Mouse (Mus musculus) lung, adult 2 months (tissue): ENCODE measurements at regions not wholly inside any gene's neighbourhood (a gene's known extent, or its start where the extent isn't known, plus 50 kb on each side); places are given as distances from the start of the nearest gene placed in this dataset.

Experiments used
- DNase-seq: peaks from one replicate; pipeline ENCODE4 v3.0.0; 2022
- H3K4me1 ChIP-seq: fragments of 200-500 bp; 2 replicates; pipeline ENCODE4 v1.6.1; 2011; ENCODE audit warnings: low read length; ENCODE audit not compliant: control insufficient read depth, insufficient read depth
- H3K4me3 ChIP-seq: fragments of 200-500 bp; replicated peaks from 2 replicates; pipeline ENCODE3; 2011; ENCODE audit warnings: low read depth, mild to moderate bottlenecking, control low read depth, low read length; ENCODE audit errors: extremely low read depth
- CTCF ChIP-seq: fragments of 200-500 bp; IDR thresholded peaks from 2 replicates; pipeline ENCODE4 v1.5.1; 2011; ENCODE audit warnings: mild to moderate bottlenecking, low read length, control low read depth; ENCODE audit not compliant: insufficient read depth
- POLR2A ChIP-seq: fragments of 200-500 bp; IDR thresholded peaks from 2 replicates; pipeline ENCODE4 v1.6.1; 2011; ENCODE audit warnings: low read depth, mild to moderate bottlenecking, control low read depth, low read length, borderline replicate concordance; ENCODE audit errors: extremely low read depth
- WGBS: fragments of 180-500 bp; shearing (Covaris S2); methylation state at CpG from one replicate; pipeline ENCODE4 v1.1.7; 2018; 5-methylcytosine and 5-hydroxymethylcytosine counted together

GRCm38 (mm10) chr15:62470683-62471331 lies 1374.2 kb downstream of the Gsdmc2 start:
- TF ChIP-seq CTCF (no peak), POLR2A (no peak)

DNA sequence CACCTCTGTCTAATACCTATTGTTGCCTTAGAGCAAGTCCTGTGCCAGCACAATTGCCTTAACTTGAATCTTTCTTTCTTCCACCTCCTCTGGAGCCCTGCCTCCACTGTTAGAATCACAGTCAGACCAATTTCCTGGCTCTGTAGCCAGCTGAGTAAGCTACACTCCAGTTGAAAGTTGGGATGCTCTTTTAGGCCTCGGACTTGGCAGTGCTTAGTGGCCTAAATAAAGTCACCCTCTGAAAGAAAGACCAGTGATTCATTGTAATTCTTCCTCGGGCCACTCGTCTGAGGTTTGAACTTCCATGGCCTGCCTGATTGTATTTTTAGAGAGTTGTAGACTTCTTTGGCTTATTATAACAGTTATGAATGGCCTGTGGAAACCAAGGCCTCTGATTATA lies 1376.9 kb downstream of the Gsdmc2 start:
- H3K4me3 ChIP-seq, result no peak overlapping the region
- DNase-seq, result no peak
- H3K4me1 ChIP-seq, result no peaks in the 10 kb centered on the region
- WGBS, result 59% methylated on average over 3 of the region's 3 CpGs
- TF ChIP-seq POLR2A (no peak), CTCF (no peak)

More at GRCm38 (mm10) chr15:62470683-62471331, 1374.2 kb downstream of the Gsdmc2 start:
- Histone ChIP-seq H3K4me3 (no peak overlapping the region), H3K4me1 (no peaks in the 10 kb centered on the region)
- 75% methylated on average over 7 of the region's 7 CpGs for WGBS
- DNase-seq, result no peak

GRCm38 (mm10) chr15:62466856-62467255 lies 1378.1 kb downstream of the Gsdmc2 start:
- H3K4me1 ChIP-seq, result no peaks in the 10 kb centered on the region
- no peak for DNase-seq
- TF ChIP-seq POLR2A (no peak), CTCF (no peak)
- no peak overlapping the region for H3K4me3 ChIP-seq

DNA sequence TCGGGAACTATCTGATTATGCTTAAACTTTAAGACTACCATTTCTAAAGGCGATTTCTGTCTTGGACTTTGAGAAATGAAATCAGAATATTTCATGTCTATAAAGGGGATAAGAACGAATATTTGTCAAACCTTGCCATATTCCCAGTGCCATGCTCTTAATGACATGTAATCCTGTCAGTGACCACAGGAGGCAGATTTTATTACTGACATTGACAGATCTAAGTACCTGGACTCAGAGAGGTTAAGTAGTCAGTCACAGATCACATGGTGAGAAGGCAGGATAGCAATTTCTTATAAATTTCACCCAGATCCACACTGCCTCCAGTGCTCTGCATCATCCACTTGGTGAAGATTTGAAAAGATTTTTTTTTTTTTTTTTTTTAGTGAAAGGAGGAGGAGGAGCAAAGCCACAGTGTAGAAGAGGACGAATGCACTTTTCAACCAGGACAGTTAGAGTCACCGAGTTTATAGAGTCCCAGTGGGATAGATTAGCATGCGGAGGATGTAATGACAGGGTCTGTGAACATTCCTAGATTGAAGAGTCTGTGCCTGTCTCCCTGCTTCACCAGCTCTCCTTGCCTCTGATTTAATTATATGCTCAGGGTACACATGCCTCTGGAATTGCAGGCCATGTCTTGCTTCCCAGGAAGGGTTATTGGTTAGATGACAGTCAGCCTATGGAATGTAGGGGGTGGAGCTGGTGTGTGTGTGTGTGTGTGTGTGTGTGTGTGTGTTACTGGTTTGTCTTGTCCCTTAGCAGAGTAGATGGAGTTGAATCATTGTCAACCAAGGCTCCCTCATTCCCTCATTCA lies 1379.7 kb downstream of the Gsdmc2 start:
- 85% methylated on average over 6 of the region's 6 CpGs for WGBS
- H3K4me1 ChIP-seq, result no peaks in the 10 kb centered on the region
- TF ChIP-seq POLR2A (no peak), CTCF (no peak)
- DNase-seq, result no peak
- H3K4me3 ChIP-seq, result no peak overlapping the region

GRCm38 (mm10) chr15:62462698-62463097 lies 1382.3 kb downstream of the Gsdmc2 start:
- WGBS, result 32% methylated on average over 3 of the region's 3 CpGs
- Histone ChIP-seq H3K4me3 (no peak overlapping the region), H3K4me1 (no peaks in the 10 kb centered on the region)
- DNase-seq, result no peak
- TF ChIP-seq POLR2A (no peak), CTCF (no peak)

GRCm38 (mm10) chr15:62461398-62462051 lies 1383.5 kb downstream of the Gsdmc2 start:
- H3K4me3 ChIP-seq, result no peak overlapping the region
- WGBS, result 85% methylated on average over 7 of the region's 7 CpGs
- no peaks in the 10 kb centered on the region for H3K4me1 ChIP-seq
- TF ChIP-seq POLR2A, result no peak
- TF ChIP-seq CTCF, result no peak
- no peak for DNase-seq

DNA sequence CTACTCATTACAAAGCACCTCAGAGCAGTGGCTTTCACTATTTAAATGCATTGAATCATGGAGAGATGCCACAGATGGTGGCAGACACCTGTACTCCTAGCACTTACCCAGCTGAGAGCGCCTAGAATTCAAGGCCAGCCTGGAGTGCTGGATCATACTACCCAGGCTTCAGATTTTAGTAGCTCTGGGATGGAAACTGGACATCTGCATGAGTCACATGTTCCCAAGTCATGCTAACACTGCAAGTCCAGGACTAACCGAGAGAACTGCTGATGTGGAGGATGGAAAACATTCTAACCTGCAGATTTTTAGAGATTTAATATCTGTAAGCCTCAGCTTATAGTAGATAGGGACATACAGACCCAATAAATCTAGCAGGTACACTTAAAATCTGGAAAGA lies 1384.3 kb downstream of the Gsdmc2 start:
- Histone ChIP-seq H3K4me1 (no peaks in the 10 kb centered on the region), H3K4me3 (no peak overlapping the region)
- no peak for DNase-seq
- 91% methylated on average over 2 of the region's 2 CpGs for WGBS
- TF ChIP-seq POLR2A, result no peak
- TF ChIP-seq CTCF, result no peak

- WGBS, result 78% methylated on average over 6 of the region's 6 CpGs
- H3K4me3 ChIP-seq, result no peak overlapping the region
- no peak for DNase-seq
- H3K4me1 ChIP-seq, result no peaks in the 10 kb centered on the region
- TF ChIP-seq POLR2A (no peak), CTCF (no peak)
Measured at GRCm38 (mm10) chr15:62460026-62460607, 1384.9 kb downstream of the Gsdmc2 start.

DNA sequence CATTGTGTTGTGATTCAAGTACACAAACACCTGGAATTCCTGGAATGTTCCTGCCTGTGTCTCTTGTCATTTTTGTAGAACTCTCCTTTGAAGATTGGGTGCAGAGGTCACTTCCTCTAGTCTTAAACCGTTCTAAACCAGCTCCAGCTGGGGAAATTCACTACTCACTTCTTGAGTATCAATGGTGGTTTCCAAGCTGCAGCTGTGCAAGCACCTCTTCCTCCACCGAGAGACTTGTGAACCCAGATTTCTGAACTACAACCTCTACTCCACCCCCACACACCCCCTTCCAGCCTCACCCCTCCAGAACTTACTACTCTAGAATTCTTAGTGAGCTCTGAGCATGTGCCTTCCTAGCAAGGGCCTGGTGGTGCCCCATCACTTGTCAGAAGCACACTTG lies 1387.0 kb downstream of the Gsdmc2 start:
- DNase-seq, result no peak
- TF ChIP-seq CTCF, result no peak
- no peak for TF ChIP-seq POLR2A
- 9% methylated on average over 2 of the region's 2 CpGs for WGBS
- no peak overlapping the region for H3K4me3 ChIP-seq
- H3K4me1 ChIP-seq, result no peaks in the 10 kb centered on the region
